Mouse (Mus musculus): ENCODE data around the gene Evx1. TPM values are rescaled to one million over a fixed set of nuclear protein-coding genes. Genes with fewer than 3 reads are reported as not detected.
A peak's percentile ranks its signal among the peaks of the same experiment; 100 is the strongest.

Gene Evx1
- polyA plus RNA-seq (2015; fragmentation: Nextera tagmentation; extraction: Ambion mirVana), result 0.04 TPM in 1 of 2 replicates, not detected in the other

DNA sequence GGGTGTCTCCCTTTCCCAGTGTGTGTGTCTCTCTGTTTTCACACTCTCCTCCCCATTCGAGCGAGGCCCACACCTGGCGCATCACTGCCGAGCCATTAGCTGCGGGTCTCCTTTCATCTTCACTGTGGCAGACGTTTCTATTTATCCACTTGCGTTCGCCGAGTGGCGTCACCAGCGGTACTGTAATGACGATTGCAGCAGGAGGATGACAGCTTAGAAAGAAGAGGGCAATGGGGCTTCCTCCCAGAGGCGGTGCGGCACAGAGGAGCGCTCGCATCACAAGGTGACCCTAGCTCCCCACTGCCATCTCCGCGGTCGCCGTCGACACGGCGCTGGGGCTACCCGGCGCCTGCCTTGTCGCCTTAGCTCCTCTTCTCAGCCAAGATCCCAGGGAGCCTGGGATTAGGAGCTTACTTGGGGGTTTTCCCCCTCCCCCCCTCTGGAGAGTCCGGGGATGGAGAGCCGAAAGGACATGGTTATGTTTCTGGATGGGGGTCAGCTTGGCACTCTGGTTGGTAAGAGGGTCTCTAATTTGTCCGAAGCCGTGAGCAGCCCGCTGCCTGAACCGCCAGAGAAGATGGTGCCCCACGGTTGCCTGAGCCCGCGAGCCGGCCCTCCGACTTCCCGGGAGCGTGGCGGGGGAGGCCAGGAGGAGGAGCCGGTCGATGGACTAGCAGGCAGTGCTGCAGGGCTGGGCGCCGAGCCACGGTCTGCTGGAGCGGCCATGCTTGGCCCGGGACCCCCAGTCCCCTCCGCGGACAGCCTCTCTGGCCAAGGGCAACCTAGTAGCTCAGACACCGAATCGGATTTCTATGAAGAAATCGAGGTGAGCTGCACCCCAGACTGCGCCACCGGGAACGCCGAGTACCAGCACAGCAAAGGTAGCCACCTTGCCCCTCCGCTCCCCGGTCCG lies at the start of gene Evx1:
Gene Evx1, plus strand, starts transcription at position 108 of the 913 bp plus-strand sequence.
- H3K4me3 ChIP-seq (ENCODE audit: low read depth, low read length), result peak within 1 kb of the TSS; percentile 0; the same call in 1 of the 2 replicates

DNA sequence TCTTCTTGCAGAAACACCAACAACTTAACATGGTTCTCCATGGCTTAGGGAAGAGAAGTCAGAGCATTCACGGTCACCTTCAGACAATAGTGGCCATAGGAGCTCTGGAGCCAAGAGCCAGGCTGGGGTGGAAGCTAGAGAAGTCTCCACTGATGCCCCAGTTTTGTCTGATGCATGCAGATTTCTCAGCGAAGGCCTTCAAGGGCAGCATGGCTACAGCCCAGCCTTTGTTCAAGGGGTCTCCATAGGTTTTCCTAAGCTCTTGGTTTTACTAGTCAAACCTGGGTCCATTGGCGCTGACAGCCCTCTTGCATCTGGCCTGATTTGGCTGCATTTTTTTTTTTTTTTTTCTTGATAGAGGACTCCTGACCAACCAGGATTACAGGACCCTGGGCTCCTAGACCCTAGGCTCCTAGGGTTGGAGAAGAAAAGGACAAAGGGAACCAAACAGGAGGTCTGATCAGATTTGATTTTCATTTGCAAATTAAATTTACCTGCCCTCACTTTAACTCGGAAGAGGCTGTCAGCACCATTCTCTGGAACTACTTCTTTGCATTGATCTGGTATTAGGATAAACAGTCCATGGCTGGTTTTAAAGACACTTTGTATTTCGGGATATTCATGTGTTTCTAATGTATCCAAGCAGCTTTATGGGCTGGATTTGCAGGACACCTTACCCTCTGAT lies 49.0 kb upstream of the Evx1 start:
- TF ChIP-seq CTCF (IDR thresholded peaks at IDR 0.05; ENCODE audit: low read depth), result no peak
- Histone ChIP-seq H3K4me3 (ENCODE audit: low read depth, low read length) (no peak overlapping the region), H3K27me3 (replicated peaks; ENCODE audit: control insufficient read depth, insufficient read depth, low read length) (peaks cover 92% of the 10 kb centered on the region), H3K9ac (ENCODE audit: low read depth, low read length) (no peak overlapping the region), H3K4me2 (replicated peaks; ENCODE audit: low read depth) (no peak overlapping the region), H3K9me3 (ENCODE audit: control insufficient read depth) (no peaks in the 10 kb centered on the region), H3K27ac (ENCODE audit: low read depth, low read length) (no peak overlapping the region), H3K4me1 (replicated peaks; ENCODE audit: control insufficient read depth, insufficient read depth, low read length) (no peaks in the 10 kb centered on the region), H3K36me3 (ENCODE audit: control insufficient read depth, insufficient read depth) (no peaks in the 10 kb centered on the region)
- no peak for ATAC-seq
- WGBS, result 10% methylated on average over 5 of the region's 5 CpGs

More for the DNA sequence above, at the start of gene Evx1:
- no peaks in the 10 kb centered on the region for H3K36me3 ChIP-seq (ENCODE audit: control insufficient read depth, insufficient read depth)
- H3K9me3 ChIP-seq (ENCODE audit: control insufficient read depth), result no peaks in the 10 kb centered on the region
- H3K4me1 ChIP-seq (replicated peaks; ENCODE audit: control insufficient read depth, insufficient read depth, low read length), result no peaks in the 10 kb centered on the region
- 3% methylated on average over 52 of the region's 59 CpGs for WGBS
- H3K27me3 ChIP-seq (replicated peaks; ENCODE audit: control insufficient read depth, insufficient read depth, low read length), result peaks cover 98% of the 10 kb centered on the region
- ATAC-seq, result no peak
- H3K27ac ChIP-seq (ENCODE audit: low read depth, low read length), result no peak within 1 kb of the TSS
- peak within 1 kb of the TSS; percentile 1 for H3K4me2 ChIP-seq (replicated peaks; ENCODE audit: low read depth)
- no peak within 1 kb of the TSS for H3K9ac ChIP-seq (ENCODE audit: low read depth, low read length)
- TF ChIP-seq CTCF (IDR thresholded peaks at IDR 0.05; ENCODE audit: low read depth), result no peak

DNA sequence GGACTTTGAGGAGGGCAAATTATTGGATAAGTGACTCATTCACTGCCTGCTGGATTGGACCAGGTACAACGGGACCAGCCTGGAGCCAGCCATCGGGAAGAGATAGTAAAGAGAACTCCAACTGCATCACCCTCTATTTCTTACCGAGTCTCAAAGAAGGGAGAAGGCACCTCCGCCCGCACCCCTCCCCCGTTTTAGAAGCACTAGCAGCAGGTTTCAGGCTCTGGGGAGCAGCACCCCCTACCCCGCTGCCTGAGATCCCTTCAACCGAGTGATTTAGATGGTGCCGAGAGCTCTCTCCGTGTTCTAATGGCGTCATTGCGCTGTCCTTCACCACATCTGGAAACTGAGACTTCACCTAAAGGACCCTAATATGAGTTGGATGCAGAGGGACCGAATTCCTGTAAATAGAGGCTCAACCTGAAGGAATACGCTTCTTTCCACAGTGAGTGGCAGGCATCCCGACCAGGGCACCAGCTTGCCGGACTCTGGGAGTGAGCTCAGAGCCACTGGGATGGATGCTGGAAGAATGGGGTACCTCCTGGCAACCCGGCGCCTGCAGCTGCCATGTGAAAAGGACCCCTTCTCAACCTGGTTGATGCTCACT lies 47.9 kb upstream of the Evx1 start:
- H3K4me1 ChIP-seq (replicated peaks; ENCODE audit: control insufficient read depth, insufficient read depth, low read length), result no peaks in the 10 kb centered on the region
- no peak overlapping the region for H3K27ac ChIP-seq (ENCODE audit: low read depth, low read length)
- 2% methylated on average over 18 of the region's 18 CpGs for WGBS
- peaks cover 96% of the 10 kb centered on the region for H3K27me3 ChIP-seq (replicated peaks; ENCODE audit: control insufficient read depth, insufficient read depth, low read length)
- no peak for TF ChIP-seq CTCF (IDR thresholded peaks at IDR 0.05; ENCODE audit: low read depth)
- no peak overlapping the region for H3K4me3 ChIP-seq (ENCODE audit: low read depth, low read length)
- no peaks in the 10 kb centered on the region for H3K36me3 ChIP-seq (ENCODE audit: control insufficient read depth, insufficient read depth)
- no peak overlapping the region for H3K9ac ChIP-seq (ENCODE audit: low read depth, low read length)
- no peak overlapping the region for H3K4me2 ChIP-seq (replicated peaks; ENCODE audit: low read depth)
- ATAC-seq, result no peak
- no peaks in the 10 kb centered on the region for H3K9me3 ChIP-seq (ENCODE audit: control insufficient read depth)

DNA sequence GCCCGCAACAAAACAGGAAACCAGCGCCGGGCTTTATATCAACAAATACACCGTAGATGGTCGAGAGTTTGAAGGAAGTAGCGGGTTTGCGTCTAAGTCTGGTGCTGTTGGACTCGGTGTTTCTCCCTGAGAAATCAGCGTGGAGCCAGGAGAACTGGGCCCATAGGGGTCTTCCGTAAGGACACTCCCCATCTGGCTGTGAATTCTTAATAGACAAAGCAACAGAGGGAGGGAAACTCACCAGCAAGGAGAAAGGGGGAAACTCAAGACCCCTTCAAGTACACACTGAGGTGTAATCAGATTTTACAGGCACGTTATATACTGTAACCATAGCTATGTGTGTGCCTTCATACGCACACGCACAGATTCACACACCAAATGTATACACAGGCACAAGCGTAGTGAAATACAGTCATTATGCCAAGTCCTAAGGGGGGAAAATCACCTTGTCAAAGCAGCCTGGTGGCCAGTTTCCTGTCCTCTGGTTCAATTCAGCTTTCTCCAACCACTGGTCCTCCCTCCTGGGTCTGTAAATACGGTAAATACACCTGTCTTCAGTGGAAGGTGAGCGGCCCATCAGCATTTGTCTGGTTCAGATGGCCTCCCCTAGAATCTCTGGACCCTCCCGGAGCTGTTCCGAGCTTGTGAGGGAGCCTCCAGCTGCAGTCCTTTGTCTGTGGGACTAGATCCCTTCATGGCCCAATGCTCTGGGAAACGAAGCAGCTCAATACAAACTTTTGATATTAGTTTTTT lies 47.2 kb upstream of the Evx1 start:
- no peak overlapping the region for H3K4me3 ChIP-seq (ENCODE audit: low read depth, low read length)
- H3K4me2 ChIP-seq (replicated peaks; ENCODE audit: low read depth), result no peak overlapping the region
- TF ChIP-seq CTCF (IDR thresholded peaks at IDR 0.05; ENCODE audit: low read depth), result no peak
- no peak overlapping the region for H3K9ac ChIP-seq (ENCODE audit: low read depth, low read length)
- peaks cover 96% of the 10 kb centered on the region for H3K27me3 ChIP-seq (replicated peaks; ENCODE audit: control insufficient read depth, insufficient read depth, low read length)
- WGBS, result 2% methylated on average over 19 of the region's 19 CpGs
- H3K27ac ChIP-seq (ENCODE audit: low read depth, low read length), result no peak overlapping the region
- no peak for ATAC-seq
- no peaks in the 10 kb centered on the region for H3K9me3 ChIP-seq (ENCODE audit: control insufficient read depth)
- H3K4me1 ChIP-seq (replicated peaks; ENCODE audit: control insufficient read depth, insufficient read depth, low read length), result no peaks in the 10 kb centered on the region
- no peaks in the 10 kb centered on the region for H3K36me3 ChIP-seq (ENCODE audit: control insufficient read depth, insufficient read depth)

DNA sequence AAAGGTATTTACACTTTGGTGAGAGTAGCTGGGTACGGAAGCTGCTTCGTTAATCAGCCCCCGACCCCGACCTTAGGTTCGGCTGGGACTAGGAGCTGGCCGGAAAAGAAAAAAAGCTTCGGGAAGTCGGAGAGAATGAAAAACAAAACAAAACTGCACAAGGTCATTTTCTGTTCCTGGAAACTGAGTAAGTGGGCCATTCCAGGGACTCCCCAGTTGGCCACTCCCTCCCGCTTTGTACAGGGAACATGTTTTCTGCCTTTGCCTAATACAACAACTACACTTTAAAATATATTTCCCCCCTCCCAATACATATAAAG lies 46.7 kb upstream of the Evx1 start:
- no peak overlapping the region for H3K4me2 ChIP-seq (replicated peaks; ENCODE audit: low read depth)
- peaks cover 96% of the 10 kb centered on the region for H3K27me3 ChIP-seq (replicated peaks; ENCODE audit: control insufficient read depth, insufficient read depth, low read length)
- WGBS, result 4% methylated on average over 9 of the region's 9 CpGs
- H3K27ac ChIP-seq (ENCODE audit: low read depth, low read length), result no peak overlapping the region
- ATAC-seq, result no peak
- no peak for TF ChIP-seq CTCF (IDR thresholded peaks at IDR 0.05; ENCODE audit: low read depth)
- no peaks in the 10 kb centered on the region for H3K4me1 ChIP-seq (replicated peaks; ENCODE audit: control insufficient read depth, insufficient read depth, low read length)
- no peaks in the 10 kb centered on the region for H3K9me3 ChIP-seq (ENCODE audit: control insufficient read depth)
- no peaks in the 10 kb centered on the region for H3K36me3 ChIP-seq (ENCODE audit: control insufficient read depth, insufficient read depth)
- no peak overlapping the region for H3K4me3 ChIP-seq (ENCODE audit: low read depth, low read length)
- no peak overlapping the region for H3K9ac ChIP-seq (ENCODE audit: low read depth, low read length)

Data from intestine, postnatal 0 days (tissue).